Mouse (Mus musculus): Measurements from ENCODE around the gene Kat2b. TPM values are rescaled to one million over a fixed set of nuclear protein-coding genes. Genes with fewer than 3 reads are reported as not detected.

Kat2b gene
- total and polyA plus RNA-seq, 2 experiments from 2014 or later: 12.1 to 65.1 TPM

DNA sequence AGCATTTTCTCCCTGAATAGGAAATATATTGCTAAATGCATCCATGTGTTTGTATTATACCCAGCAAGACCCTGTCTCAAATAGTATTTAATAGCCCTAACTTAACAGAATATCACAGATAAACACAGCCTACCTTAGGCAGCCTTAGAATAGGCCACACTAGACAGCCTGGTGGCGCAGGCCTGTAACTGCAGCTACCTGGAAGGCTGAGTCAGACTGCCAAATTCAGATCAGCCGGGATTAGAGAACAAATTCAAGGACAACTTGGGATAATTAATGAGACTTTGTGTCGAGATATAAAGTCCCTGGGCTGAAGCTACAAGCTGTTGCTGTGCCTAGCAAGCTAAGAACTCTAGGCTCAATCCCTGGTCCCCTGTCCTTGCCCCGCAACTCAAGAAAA lies 12.6 kb upstream of the Kat2b start:
- Histone ChIP-seq H3K9me3 (replicated peaks; ENCODE audit: control insufficient read depth, low read length) (no peaks in the 10 kb centered on the region; the same call in 1 of the 2 replicates), H3K4me1 (ENCODE audit: control insufficient read depth, insufficient read depth) (peaks cover 6% of the 10 kb centered on the region; the same call in 1 of the 2 replicates), H3K36me3 (replicated peaks; ENCODE audit: control insufficient read depth, insufficient read depth, low read length) (no peaks in the 10 kb centered on the region), H3K27me3 (ENCODE audit: control insufficient read depth, insufficient read depth, low read length) (no peaks in the 10 kb centered on the region), H3K4me2 (ENCODE audit: low read depth, low read length) (no peak overlapping the region), H3K4me3 (ENCODE audit: low read depth, low read length) (no peak overlapping the region), H3K9ac (replicated peaks; ENCODE audit: low read depth, low read length) (no peak overlapping the region), H3K27ac (ENCODE audit: low read depth) (no peak overlapping the region)
- TF ChIP-seq CTCF (IDR thresholded peaks at IDR 0.05; ENCODE audit: low read depth) (peak; percentile 29), EP300 (IDR thresholded peaks at IDR 0.05; ENCODE audit: low read depth) (no peak)
- ATAC-seq (ENCODE audit: insufficient read depth, low read depth) (no peak), DNase-seq (ENCODE audit: low spot score) (no peak)
- 64% methylated on average over 4 of the region's 4 CpGs for WGBS

DNA sequence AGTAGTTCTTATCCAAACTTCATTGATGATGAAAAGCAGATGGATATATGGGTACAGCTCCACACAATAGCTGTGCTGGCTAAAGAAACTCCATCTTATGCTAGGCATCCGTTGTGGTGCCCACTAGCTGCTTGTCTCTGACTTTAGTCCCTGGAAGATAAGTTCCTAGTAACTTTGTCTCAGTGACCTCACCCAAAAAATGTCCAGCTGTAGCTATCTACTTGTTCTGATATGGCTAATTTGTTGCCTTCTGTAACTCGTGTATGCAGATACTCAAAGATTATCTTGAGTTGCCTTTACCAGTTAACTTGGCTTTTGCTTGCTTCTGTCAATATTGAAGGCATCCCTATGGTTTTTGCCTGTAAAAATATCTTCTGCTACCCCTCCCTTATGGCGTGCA lies 11.8 kb upstream of the Kat2b start:
- ATAC-seq (ENCODE audit: insufficient read depth, low read depth): no peak
- H3K4me2 ChIP-seq (ENCODE audit: low read depth, low read length): no peak overlapping the region
- 47% methylated on average over 3 of the region's 3 CpGs for WGBS
- H3K9me3 ChIP-seq (replicated peaks; ENCODE audit: control insufficient read depth, low read length): no peaks in the 10 kb centered on the region; the same call in 1 of the 2 replicates
- H3K4me3 ChIP-seq (ENCODE audit: low read depth, low read length): no peak overlapping the region
- no peaks in the 10 kb centered on the region for H3K36me3 ChIP-seq (replicated peaks; ENCODE audit: control insufficient read depth, insufficient read depth, low read length)
- no peak for DNase-seq (ENCODE audit: low spot score)
- TF ChIP-seq EP300 (IDR thresholded peaks at IDR 0.05; ENCODE audit: low read depth): no peak
- TF ChIP-seq CTCF (IDR thresholded peaks at IDR 0.05; ENCODE audit: low read depth): no peak
- peaks cover 6% of the 10 kb centered on the region; the same call in 1 of the 2 replicates for H3K4me1 ChIP-seq (ENCODE audit: control insufficient read depth, insufficient read depth)
- H3K27me3 ChIP-seq (ENCODE audit: control insufficient read depth, insufficient read depth, low read length): no peaks in the 10 kb centered on the region
- H3K9ac ChIP-seq (replicated peaks; ENCODE audit: low read depth, low read length): no peak overlapping the region
- no peak overlapping the region for H3K27ac ChIP-seq (ENCODE audit: low read depth)

DNA sequence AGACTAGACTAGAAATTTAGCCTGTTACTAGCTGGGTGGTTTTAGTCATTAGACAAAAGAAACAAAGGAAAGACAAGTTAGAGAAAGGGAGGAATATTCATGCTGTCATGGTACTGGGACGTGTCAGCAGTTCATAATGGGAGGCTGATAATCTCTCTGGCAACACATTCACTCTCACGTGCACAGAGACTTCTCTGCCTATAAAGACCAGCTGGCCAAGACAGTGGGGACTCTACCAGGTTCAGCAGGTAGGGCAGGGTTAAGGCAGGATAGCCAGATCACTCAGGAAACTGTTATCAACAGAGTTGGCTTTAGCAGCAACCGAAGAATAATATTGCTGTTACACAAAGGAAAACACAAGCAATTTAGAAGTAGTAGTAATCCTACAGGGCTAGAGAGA lies 9.2 kb upstream of the Kat2b start:
- Histone ChIP-seq H3K27me3 (ENCODE audit: control insufficient read depth, insufficient read depth, low read length) (no peaks in the 10 kb centered on the region), H3K4me1 (ENCODE audit: control insufficient read depth, insufficient read depth) (peaks cover 6% of the 10 kb centered on the region; the same call in 1 of the 2 replicates), H3K4me3 (ENCODE audit: low read depth, low read length) (no peak overlapping the region), H3K9me3 (replicated peaks; ENCODE audit: control insufficient read depth, low read length) (no peaks in the 10 kb centered on the region), H3K9ac (replicated peaks; ENCODE audit: low read depth, low read length) (no peak overlapping the region), H3K27ac (ENCODE audit: low read depth) (no peak overlapping the region), H3K36me3 (replicated peaks; ENCODE audit: control insufficient read depth, insufficient read depth, low read length) (no peaks in the 10 kb centered on the region), H3K4me2 (ENCODE audit: low read depth, low read length) (no peak overlapping the region)
- no peak for ATAC-seq (ENCODE audit: insufficient read depth, low read depth)
- WGBS: 21% methylated on average over 3 of the region's 3 CpGs
- DNase-seq (ENCODE audit: low spot score): no peak
- TF ChIP-seq CTCF (IDR thresholded peaks at IDR 0.05; ENCODE audit: low read depth): no peak
- no peak for TF ChIP-seq EP300 (IDR thresholded peaks at IDR 0.05; ENCODE audit: low read depth)

DNA sequence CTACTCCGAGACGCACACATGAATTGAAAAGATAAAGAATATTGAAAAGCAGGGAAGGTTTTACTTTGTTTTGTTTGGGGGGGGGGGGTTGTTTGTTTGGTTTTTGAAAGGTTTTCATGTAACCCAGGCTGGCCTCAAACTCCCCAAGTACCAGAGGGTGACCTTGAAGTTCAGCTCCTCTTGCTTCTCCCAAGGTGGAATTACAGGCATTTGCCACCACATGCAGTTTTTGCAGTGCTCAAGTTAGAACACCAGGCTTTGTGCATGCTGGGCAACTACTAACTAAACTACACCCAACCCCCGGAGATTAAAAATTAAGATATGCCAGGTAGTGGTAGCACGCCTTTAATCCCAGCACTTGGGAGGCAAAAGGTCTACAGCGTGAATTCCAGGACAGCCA lies 7.0 kb upstream of the Kat2b start:
- Histone ChIP-seq H3K27ac (ENCODE audit: low read depth) (no peak overlapping the region), H3K4me2 (ENCODE audit: low read depth, low read length) (no peak overlapping the region), H3K4me1 (ENCODE audit: control insufficient read depth, insufficient read depth) (peaks cover 6% of the 10 kb centered on the region; the same call in 1 of the 2 replicates), H3K36me3 (replicated peaks; ENCODE audit: control insufficient read depth, insufficient read depth, low read length) (no peaks in the 10 kb centered on the region), H3K4me3 (ENCODE audit: low read depth, low read length) (no peak overlapping the region), H3K9me3 (replicated peaks; ENCODE audit: control insufficient read depth, low read length) (no peaks in the 10 kb centered on the region), H3K27me3 (ENCODE audit: control insufficient read depth, insufficient read depth, low read length) (no peaks in the 10 kb centered on the region), H3K9ac (replicated peaks; ENCODE audit: low read depth, low read length) (no peak overlapping the region)
- 84% methylated on average over 5 of the region's 5 CpGs for WGBS
- TF ChIP-seq CTCF (IDR thresholded peaks at IDR 0.05; ENCODE audit: low read depth) (no peak), EP300 (IDR thresholded peaks at IDR 0.05; ENCODE audit: low read depth) (no peak)
- DNase-seq (ENCODE audit: low spot score) (no peak), ATAC-seq (ENCODE audit: insufficient read depth, low read depth) (no peak)

GRCm38 (mm10) chr17:53561458-53562029 lies 5.1 kb upstream of the Kat2b start:
- Histone ChIP-seq H3K4me3 (ENCODE audit: low read depth, low read length) (no peak overlapping the region), H3K27me3 (ENCODE audit: control insufficient read depth, insufficient read depth, low read length) (no peaks in the 10 kb centered on the region), H3K9me3 (replicated peaks; ENCODE audit: control insufficient read depth, low read length) (no peaks in the 10 kb centered on the region), H3K4me1 (ENCODE audit: control insufficient read depth, insufficient read depth) (peaks cover 8% of the 10 kb centered on the region; the same call in 1 of the 2 replicates), H3K9ac (replicated peaks; ENCODE audit: low read depth, low read length) (no peak overlapping the region), H3K36me3 (replicated peaks; ENCODE audit: control insufficient read depth, insufficient read depth, low read length) (no peaks in the 10 kb centered on the region), H3K27ac (ENCODE audit: low read depth) (no peak overlapping the region), H3K4me2 (ENCODE audit: low read depth, low read length) (no peak overlapping the region)
- no peak for DNase-seq (ENCODE audit: low spot score)
- ATAC-seq (ENCODE audit: insufficient read depth, low read depth): no peak
- 81% methylated on average over 4 of the region's 4 CpGs for WGBS
- TF ChIP-seq CTCF (IDR thresholded peaks at IDR 0.05; ENCODE audit: low read depth) (no peak), EP300 (IDR thresholded peaks at IDR 0.05; ENCODE audit: low read depth) (no peak)

- no peak overlapping the region for H3K9ac ChIP-seq (replicated peaks; ENCODE audit: low read depth, low read length)
- H3K27me3 ChIP-seq (ENCODE audit: control insufficient read depth, insufficient read depth, low read length): no peaks in the 10 kb centered on the region
- no peak overlapping the region for H3K4me2 ChIP-seq (ENCODE audit: low read depth, low read length)
- no peaks in the 10 kb centered on the region for H3K36me3 ChIP-seq (replicated peaks; ENCODE audit: control insufficient read depth, insufficient read depth, low read length)
- 80% methylated on average over 4 of the region's 4 CpGs for WGBS
- peaks cover 17% of the 10 kb centered on the region for H3K4me1 ChIP-seq (ENCODE audit: control insufficient read depth, insufficient read depth)
- ATAC-seq (ENCODE audit: insufficient read depth, low read depth) (no peak), DNase-seq (ENCODE audit: low spot score) (no peak)
- H3K4me3 ChIP-seq (ENCODE audit: low read depth, low read length): no peak overlapping the region
- TF ChIP-seq EP300 (IDR thresholded peaks at IDR 0.05; ENCODE audit: low read depth) (no peak), CTCF (IDR thresholded peaks at IDR 0.05; ENCODE audit: low read depth) (no peak)
- no peaks in the 10 kb centered on the region for H3K9me3 ChIP-seq (replicated peaks; ENCODE audit: control insufficient read depth, low read length)
- H3K27ac ChIP-seq (ENCODE audit: low read depth): no peak overlapping the region
Measured at GRCm38 (mm10) chr17:53564837-53565236, 1.8 kb upstream of the Kat2b start.
